Mouse (Mus musculus) bone marrow macrophage, adult 2 months (primary cell): ENCODE results near the gene Celsr1. TPM values are rescaled to one million over a fixed set of nuclear protein-coding genes. Genes with fewer than 3 reads are reported as not detected.
A peak's percentile ranks its signal among the peaks of the same experiment; 100 is the strongest.

Experiments
- H3K27ac ChIP-seq: 2 replicates; pipeline ENCODE4 v1.5.1; 2012; ENCODE audit warnings: low read depth, low read length; ENCODE audit not compliant: insufficient read depth
- H3K4me1 ChIP-seq: 2 replicates; pipeline ENCODE4 v1.6.1; 2012; ENCODE audit warnings: low read length; ENCODE audit not compliant: control insufficient read depth, insufficient read depth
- H3K4me3 ChIP-seq: 2 replicates; pipeline ENCODE4 v1.5.1; 2012; ENCODE audit warnings: mild to moderate bottlenecking, low read length, moderate library complexity; ENCODE audit not compliant: insufficient read depth
- CTCF ChIP-seq: IDR thresholded peaks from 2 replicates; pipeline ENCODE4 v1.5.1; 2012; ENCODE audit warnings: low read depth, mild to moderate bottlenecking, low read length, moderate library complexity
- POLR2A ChIP-seq: IDR thresholded peaks from 2 replicates; pipeline ENCODE4 v1.6.1; 2012; ENCODE audit warnings: mild to moderate bottlenecking, low read depth, low read length, borderline replicate concordance
- polyA plus RNA-seq: library from polyadenylated mRNA; stranded (reverse); fragments of >200 nt; gene quantifications from 2 replicates; pipeline ENCODE4 v1.2.4, GENCODE M21; 2012; ENCODE audit not compliant: missing spikeins, insufficient read depth, insufficient read length

Celsr1 gene
- polyA plus RNA-seq, 1 experiment = 0.28 TPM

DNA sequence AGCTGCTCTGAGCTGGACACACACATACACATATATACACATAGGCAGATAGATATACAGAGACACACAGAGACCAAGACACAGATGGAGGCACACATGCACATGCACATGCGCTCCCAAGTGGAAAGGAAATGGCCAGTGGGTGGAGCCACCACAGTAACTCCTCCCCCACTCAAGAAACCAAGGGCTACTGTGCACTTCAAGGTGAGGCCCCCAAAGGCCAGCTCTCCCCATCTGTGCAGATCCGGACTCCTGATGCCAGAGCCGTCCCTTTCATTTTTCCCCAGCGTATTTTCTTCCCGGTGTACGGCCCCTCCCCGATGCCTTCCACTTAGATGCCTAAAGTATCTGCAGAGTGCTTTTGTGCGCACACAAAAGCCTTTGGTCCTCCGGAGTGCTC lies 86.0 kb downstream of the Celsr1 start:
- no peak for TF ChIP-seq CTCF
- TF ChIP-seq POLR2A = no peak
- Histone ChIP-seq H3K27ac (no peak overlapping the region), H3K4me1 (no peaks in the 10 kb centered on the region), H3K4me3 (no peak overlapping the region)

- Histone ChIP-seq H3K4me3 (no peak overlapping the region), H3K4me1 (no peaks in the 10 kb centered on the region), H3K27ac (no peak overlapping the region)
- TF ChIP-seq POLR2A (no peak), CTCF (no peak)
These were observed 97.9 kb downstream of the Celsr1 start for GRCm38 (mm10) chr15:85935627-85936049.

- Histone ChIP-seq H3K27ac (no peak overlapping the region), H3K4me1 (no peaks in the 10 kb centered on the region), H3K4me3 (no peak overlapping the region)
- no peak for TF ChIP-seq POLR2A
- TF ChIP-seq CTCF = no peak
These were observed 105.4 kb downstream of the Celsr1 start for GRCm38 (mm10) chr15:85928161-85928560.

DNA sequence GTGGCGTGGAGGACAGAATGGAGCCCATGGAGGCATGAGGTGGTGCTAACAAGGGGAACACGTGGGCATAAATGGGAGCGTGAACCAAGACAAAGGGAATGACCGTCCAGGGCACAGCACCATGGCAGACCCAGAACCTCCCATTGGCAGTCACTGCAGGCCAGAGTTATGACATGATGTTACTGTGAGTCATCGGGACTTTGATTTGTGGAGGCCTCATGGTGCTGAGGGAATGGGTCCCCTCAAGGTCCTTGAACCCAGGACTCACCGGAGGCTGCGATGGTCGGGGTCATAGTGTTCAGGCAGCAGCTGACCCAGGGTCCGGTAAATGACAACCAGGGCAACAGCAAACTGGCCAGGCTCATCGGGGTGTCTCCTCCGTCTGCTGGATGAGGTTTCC lies 111.7 kb downstream of the Celsr1 start:
- Histone ChIP-seq H3K4me3 (no peak overlapping the region), H3K4me1 (no peaks in the 10 kb centered on the region), H3K27ac (no peak overlapping the region)
- TF ChIP-seq CTCF (no peak), POLR2A (no peak)

DNA sequence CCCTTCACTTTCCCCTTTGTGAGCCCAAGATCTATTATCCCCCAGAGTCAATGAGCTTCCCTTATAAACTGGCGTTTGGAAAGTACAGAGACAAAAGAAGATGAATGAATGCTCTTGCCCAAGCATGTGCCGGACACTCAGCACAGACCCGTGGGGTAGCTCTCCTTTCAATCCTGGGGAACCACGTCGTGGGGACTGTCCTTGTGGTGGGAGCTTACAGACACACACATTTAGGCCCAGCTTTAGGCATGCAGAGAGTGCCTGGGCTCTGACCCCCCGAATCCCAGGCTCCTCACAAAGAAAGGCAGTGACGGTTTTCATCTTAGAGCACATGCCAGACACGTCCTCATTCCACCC lies 113.7 kb downstream of the Celsr1 start:
- Histone ChIP-seq H3K27ac (no peak overlapping the region), H3K4me3 (no peak overlapping the region), H3K4me1 (no peaks in the 10 kb centered on the region)
- TF ChIP-seq POLR2A (no peak), CTCF (no peak)

- no peak overlapping the region for H3K27ac ChIP-seq
- TF ChIP-seq CTCF = no peak
- H3K4me1 ChIP-seq = no peaks in the 10 kb centered on the region
- H3K4me3 ChIP-seq = no peak overlapping the region
These were observed 114.2 kb downstream of the Celsr1 start for GRCm38 (mm10) chr15:85919191-85919891.

- no peak for TF ChIP-seq POLR2A
- peak; percentile 67 for TF ChIP-seq CTCF
- no peak overlapping the region for H3K4me3 ChIP-seq
- H3K27ac ChIP-seq = no peak overlapping the region
- no peaks in the 10 kb centered on the region for H3K4me1 ChIP-seq
These were observed 120.0 kb downstream of the Celsr1 start for GRCm38 (mm10) chr15:85913605-85914004.

- Histone ChIP-seq H3K4me3 (no peak overlapping the region), H3K4me1 (no peaks in the 10 kb centered on the region), H3K27ac (no peak overlapping the region)
- TF ChIP-seq CTCF = no peak
- TF ChIP-seq POLR2A = no peak
These were observed 123.6 kb downstream of the Celsr1 start for GRCm38 (mm10) chr15:85909931-85910330.

- no peak for TF ChIP-seq CTCF
- TF ChIP-seq POLR2A = no peak
- Histone ChIP-seq H3K4me3 (no peak overlapping the region), H3K27ac (no peak overlapping the region), H3K4me1 (0 out of 2 replicates have a peak, but pooled peaks cover 1% of the 10 kb centered on the region)
These were observed 124.1 kb downstream of the Celsr1 start for GRCm38 (mm10) chr15:85909492-85909829.

GRCm38 (mm10) chr15:85908660-85909491 lies 124.7 kb downstream of the Celsr1 start:
- 0 out of 2 replicates have a peak, but pooled peaks cover 2% of the 10 kb centered on the region for H3K4me1 ChIP-seq
- H3K4me3 ChIP-seq = no peak overlapping the region
- TF ChIP-seq CTCF = no peak
- no peak for TF ChIP-seq POLR2A
- no peak overlapping the region for H3K27ac ChIP-seq
